Mouse (Mus musculus) gastrocnemius, postnatal 36 days (tissue): ENCODE measurements around the gene Cnot6. TPM values are rescaled to one million over a fixed set of nuclear protein-coding genes. Genes with fewer than 3 reads are reported as not detected.

ENCODE experiments used
- DNase-seq, 2 experiments: peaks; one replicate each; pipeline ENCODE4 v3.0.0; 2022
- intact Hi-C: fragments of 180-260 bp; cut with DNase I; formaldehyde crosslinking; loops from one replicate; pipeline ENCODE4 v1.15.1; 2025
- total RNA-seq, 2 experiments: library from RNA; stranded (reverse); gene quantifications; 2 replicates each; pipeline ENCODE4 v1.2.3; 2021

The Cnot6 gene
- total RNA-seq, 2 experiments from 2014 or later: 9.7 to 10.5 TPM

GRCm38 (mm10) chr11:49719466-49720151 is 7.1 kb upstream of the Cnot6 start:
- intact Hi-C loops: no loop called here
- no peak for DNase-seq

- intact Hi-C loops: loop anchor here (5.0 kb wide), 1 partner anchor 61 kb away; no protein-coding TSS in a partner anchor
- no peak for DNase-seq
Measured at GRCm38 (mm10) chr11:49713336-49714334, 1.1 kb upstream of the Cnot6 start.

- no peak for DNase-seq
- intact Hi-C loops: loop anchor here (5.0 kb wide), 1 partner anchor 60 kb away; no protein-coding TSS in a partner anchor
Measured at GRCm38 (mm10) chr11:49711981-49712554, 455 bp downstream of the Cnot6 start.

- DNase-seq: no peak
- intact Hi-C loops: loop anchor here (5.0 kb wide), 1 partner anchor 58 kb away; no protein-coding TSS in a partner anchor
Measured at GRCm38 (mm10) chr11:49710664-49711063, 1.9 kb downstream of the Cnot6 start.

- no peak for DNase-seq
- intact Hi-C loops: no loop called here
Measured at GRCm38 (mm10) chr11:49707834-49708233, 4.7 kb downstream of the Cnot6 start.

- intact Hi-C loops: no loop called here
- DNase-seq: no peak
Measured at GRCm38 (mm10) chr11:49704804-49705203, 7.7 kb downstream of the Cnot6 start.

GRCm38 (mm10) chr11:49702014-49702413 is 10.5 kb downstream of the Cnot6 start:
- DNase-seq: no peak
- intact Hi-C loops: no loop called here

- intact Hi-C loops: no loop called here
- no peak for DNase-seq
Measured at GRCm38 (mm10) chr11:49699079-49699478, 13.4 kb downstream of the Cnot6 start.

- DNase-seq: no peak
- intact Hi-C loops: no loop called here
Measured at GRCm38 (mm10) chr11:49697779-49698178, 14.7 kb downstream of the Cnot6 start.

- no peak for DNase-seq
- intact Hi-C loops: no loop called here
Measured at GRCm38 (mm10) chr11:49696472-49696871, 16.1 kb downstream of the Cnot6 start.

- intact Hi-C loops: no loop called here
- no peak for DNase-seq
Measured at GRCm38 (mm10) chr11:49695695-49696094, 16.8 kb downstream of the Cnot6 start.

GRCm38 (mm10) chr11:49695013-49695412 is 17.5 kb downstream of the Cnot6 start:
- intact Hi-C loops: no loop called here
- DNase-seq: no peak

GRCm38 (mm10) chr11:49684237-49684973 is 28.1 kb downstream of the Cnot6 start:
- intact Hi-C loops: no loop called here
- no peak for DNase-seq

GRCm38 (mm10) chr11:49673433-49673832 is 39.1 kb downstream of the Cnot6 start:
- intact Hi-C loops: no loop called here
- no peak for DNase-seq

GRCm38 (mm10) chr11:49665462-49665861 is 47.1 kb downstream of the Cnot6 start:
- DNase-seq: no peak
- intact Hi-C loops: no loop called here

- DNase-seq: no peak
- intact Hi-C loops: no loop called here
Measured at GRCm38 (mm10) chr11:49664262-49665140, 48.0 kb downstream of the Cnot6 start.

- intact Hi-C loops: no loop called here
- DNase-seq: no peak
Measured at GRCm38 (mm10) chr11:49663310-49663709, 49.2 kb downstream of the Cnot6 start, which contains the start of gene Scgb3a1. Scgb3a1 (plus strand) TSS chr11:49663610.

GRCm38 (mm10) chr11:49662292-49662780 is 50.2 kb downstream of the Cnot6 start:
- no peak for DNase-seq
- intact Hi-C loops: no loop called here

GRCm38 (mm10) chr11:49659470-49659799 is 53.1 kb downstream of the Cnot6 start:
- DNase-seq: no peak
- intact Hi-C loops: no loop called here
